Mouse (Mus musculus): Measurements from ENCODE around the gene Asmt.

The Asmt gene

GRCm38 (mm10) chrX:170672594-170673092 lies at the start of gene Asmt:
Gene Asmt (plus strand): TSS chrX:170672644.
- no peak for DNase-seq (ENCODE audit: low read depth, low spot score)

GRCm38 (mm10) chrX:170673233-170673951 lies 948 bp downstream of the Asmt start:
- no peak for DNase-seq (ENCODE audit: low read depth, low spot score)

- no peak for DNase-seq (ENCODE audit: low read depth, low spot score)
These were observed 1.9 kb downstream of the Asmt start for GRCm38 (mm10) chrX:170674229-170674771.

- peak; percentile 84 for DNase-seq (ENCODE audit: low read depth, low spot score)
These were observed 2.7 kb downstream of the Asmt start for GRCm38 (mm10) chrX:170674885-170675876.

GRCm38 (mm10) chrX:170675923-170676605 lies 3.6 kb downstream of the Asmt start:
- no peak for DNase-seq (ENCODE audit: low read depth, low spot score)

- DNase-seq (ENCODE audit: low read depth, low spot score), result no peak
These were observed 4.3 kb downstream of the Asmt start for GRCm38 (mm10) chrX:170676606-170677239.

- no peak for DNase-seq (ENCODE audit: low read depth, low spot score)
These were observed 4.8 kb downstream of the Asmt start for GRCm38 (mm10) chrX:170677266-170677665.

GRCm38 (mm10) chrX:170677680-170678079 lies 5.2 kb downstream of the Asmt start:
- DNase-seq (ENCODE audit: low read depth, low spot score), result no peak
